In the genomic region with DNA sequence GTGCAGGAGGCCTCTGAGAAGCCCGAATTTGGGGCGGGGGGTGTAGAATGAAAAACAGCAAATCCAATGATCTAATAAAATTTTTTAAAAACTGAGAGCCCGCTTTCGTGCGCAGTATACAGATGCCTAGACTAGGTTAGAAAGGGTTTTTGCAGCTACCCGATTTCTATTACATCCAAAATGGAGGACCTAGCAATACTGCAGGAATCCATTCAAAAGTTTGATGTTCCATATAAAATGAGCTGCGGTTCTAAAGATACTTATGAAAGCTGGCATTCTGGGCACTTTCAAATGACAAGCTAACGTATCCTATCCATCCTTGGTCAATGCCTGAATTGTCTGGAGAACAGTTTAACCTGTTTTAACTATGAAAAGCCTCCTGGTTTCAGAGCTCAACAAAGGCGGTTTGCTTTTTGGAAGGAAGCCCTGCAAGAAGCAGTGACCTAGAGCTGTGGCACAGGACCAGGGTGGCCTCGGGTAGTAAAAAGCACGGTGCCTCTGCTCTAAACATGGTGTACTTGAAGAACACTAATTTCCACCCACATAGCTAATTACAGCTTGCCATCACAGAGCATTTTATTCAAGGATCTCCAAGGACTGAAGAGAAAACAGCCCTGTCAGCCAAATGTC, we compare ENCODE assay signal across 8 mouse cellular contexts. TPM values are rescaled to one million over a fixed set of nuclear protein-coding genes. Genes with fewer than 3 reads are reported as not detected.
DNase-seq lines count a peak whose midpoint lies in the region; ATAC-seq lines count a peak whose summit lies in the region.

No protein-coding gene starts in this region.

- peak; percentile 36 for DNase-seq in kidney, adult 11 months
- no peak for DNase-seq in kidney, postnatal 4 days
- DNase-seq in cerebellum, adult 8-10 months, result peak; percentile 26
- DNase-seq in kidney, postnatal 36 days, result peak; percentile 35 to 45
- no peak for DNase-seq in gastrocnemius, postnatal 36 days

- H3K4me2 ChIP-seq in heart, embryonic 13.5 days, result peak overlapping the region; percentile 73
- peak overlapping the region; percentile 71 for H3K4me2 ChIP-seq in neural tube, embryonic 12.5 days (replicated peaks)

- H3K9ac ChIP-seq in heart, embryonic 13.5 days, result peak overlapping the region; percentile 99
- H3K9ac ChIP-seq in neural tube, embryonic 12.5 days, result peak overlapping the region; percentile 100

- H3K27ac ChIP-seq in heart, embryonic 13.5 days (replicated peaks), result peak overlapping the region; percentile 95
- H3K27ac ChIP-seq in neural tube, embryonic 12.5 days, result peak overlapping the region; percentile 99; the same call in 1 of the 2 replicates

- no peaks in the 10 kb centered on the region for H3K9me3 ChIP-seq in heart, embryonic 13.5 days
- H3K9me3 ChIP-seq in neural tube, embryonic 12.5 days, result no peaks in the 10 kb centered on the region

- no peaks in the 10 kb centered on the region for H3K27me3 ChIP-seq in heart, embryonic 13.5 days (replicated peaks)
- no peaks in the 10 kb centered on the region for H3K27me3 ChIP-seq in neural tube, embryonic 12.5 days (replicated peaks)

- H3K4me3 ChIP-seq in heart, embryonic 13.5 days, result peak overlapping the region; percentile 92
- peak overlapping the region; percentile 95 for H3K4me3 ChIP-seq in neural tube, embryonic 12.5 days

- peaks cover under 1% of the 10 kb centered on the region; the same call in 1 of the 2 replicates for H3K36me3 ChIP-seq in heart, embryonic 13.5 days
- H3K36me3 ChIP-seq in neural tube, embryonic 12.5 days, result no peaks in the 10 kb centered on the region

- no peak for ATAC-seq in heart, embryonic 13.5 days (ENCODE audit: extremely low read depth, insufficient number of reproducible peaks, low FRiP score, low TSS enrichment)
- 0 out of 2 replicates have a peak, but pooled peaks have one; percentile 0 for ATAC-seq in neural tube, embryonic 12.5 days (ENCODE audit: low FRiP score, low read depth)
- no peak for ATAC-seq in inflammation-experienced regulatory T-cells, adult 6 months

- peaks cover 49% of the 10 kb centered on the region for H3K4me1 ChIP-seq in heart, embryonic 13.5 days
- H3K4me1 ChIP-seq in neural tube, embryonic 12.5 days, result peaks cover 18% of the 10 kb centered on the region

- WGBS in heart, embryonic 13.5 days, result 27% methylated on average over 11 of the region's 11 CpGs
- WGBS in neural tube, embryonic 12.5 days, result 12% methylated on average over 11 of the region's 11 CpGs

- intact Hi-C loops in gastrocnemius, postnatal 36 days (cut with DNase I), result loop anchor here (5.0 kb wide), 1 partner anchor 91 kb away; no protein-coding TSS in a partner anchor

RNA-seq across cellular contexts. Expression of a gene that starts 1.2 kb away (rescaled TPM):
- polyA plus RNA-seq in heart, embryonic 13.5 days (2015; fragmentation: Nextera tagmentation; extraction: Ambion mirVana), result 14.7 and 14.8 TPM in 2 replicates
- polyA plus RNA-seq in neural tube, embryonic 12.5 days (2016; fragmentation: Nextera tagmentation; extraction: Ambion mirVana), result 43.3 and 45.6 TPM in 2 replicates
- 10 to 100 TPM; 50.1 to 69.1 TPM for total RNA-seq in gastrocnemius, postnatal 36 days (2021)
- polyA plus RNA-seq in inflammation-experienced regulatory T-cells, adult 6 months (2017; shearing (Covaris generic)), result under 1 TPM in 2 of 3 experiments, not detected in 1; 0.31 to 0.74 TPM

Comparison
In these comparisons a context has a peak if more than half of its experiments do, and no peak if none do; other contexts are left out.
1. DNase-seq: peak in kidney, adult 11 months (single experiment), cerebellum, adult 8-10 months (single experiment) and kidney, postnatal 36 days (2 of 2); none in kidney, postnatal 4 days (0 of 2) and gastrocnemius, postnatal 36 days (0 of 2).